Mouse (Mus musculus) kidney, adult 9 months (tissue): Measurements from ENCODE around the gene Galns.
"Not testable (repeated sequence)": the region's sequence is repeated elsewhere in the genome, so short reads cannot be mapped to it uniquely, and the experiment has no call there.

Source experiments
- DNase-seq: peaks from one replicate; pipeline ENCODE4 v3.0.0; 2022

The Galns gene

DNA sequence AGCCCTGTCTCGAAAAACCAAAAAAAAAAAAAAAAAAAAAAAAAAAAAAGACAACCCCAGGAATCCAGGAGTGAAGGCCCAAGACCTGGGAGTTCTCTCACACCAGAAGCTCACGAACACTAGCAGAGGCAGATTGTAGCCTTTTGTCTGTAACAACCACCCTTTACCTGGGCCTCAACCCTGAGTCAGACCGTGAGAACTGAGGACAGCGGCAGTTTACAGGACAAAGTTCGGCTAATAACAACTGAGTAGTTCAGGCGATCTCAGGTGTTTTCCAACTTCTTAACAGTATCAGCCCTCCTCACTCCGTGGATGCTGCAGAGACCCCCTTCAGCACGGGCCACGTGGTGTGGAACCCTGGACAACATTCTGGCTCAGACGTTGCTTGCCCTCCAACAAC, 24.5 kb downstream of the Galns start:
- no peak for DNase-seq

DNA sequence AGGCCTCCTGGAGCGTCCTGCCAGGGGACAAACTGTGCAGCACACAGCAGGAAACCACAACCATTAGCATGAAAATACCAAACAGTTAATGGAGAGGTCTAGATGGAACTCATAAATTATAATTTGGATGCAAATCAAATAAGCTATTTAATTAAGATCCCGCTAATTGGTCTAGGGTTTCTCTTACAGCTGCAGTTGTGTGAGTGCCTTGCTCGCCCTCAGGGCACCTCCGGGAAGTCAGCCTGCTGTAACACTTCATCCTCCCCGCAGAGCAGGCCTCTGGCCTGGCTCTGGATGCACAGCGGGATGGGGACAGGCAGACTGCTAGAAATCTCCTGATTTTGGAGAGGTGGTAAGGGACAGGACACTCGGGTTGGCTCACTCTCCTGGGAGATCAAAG, 25.1 kb downstream of the Galns start:
- no peak for DNase-seq

DNA sequence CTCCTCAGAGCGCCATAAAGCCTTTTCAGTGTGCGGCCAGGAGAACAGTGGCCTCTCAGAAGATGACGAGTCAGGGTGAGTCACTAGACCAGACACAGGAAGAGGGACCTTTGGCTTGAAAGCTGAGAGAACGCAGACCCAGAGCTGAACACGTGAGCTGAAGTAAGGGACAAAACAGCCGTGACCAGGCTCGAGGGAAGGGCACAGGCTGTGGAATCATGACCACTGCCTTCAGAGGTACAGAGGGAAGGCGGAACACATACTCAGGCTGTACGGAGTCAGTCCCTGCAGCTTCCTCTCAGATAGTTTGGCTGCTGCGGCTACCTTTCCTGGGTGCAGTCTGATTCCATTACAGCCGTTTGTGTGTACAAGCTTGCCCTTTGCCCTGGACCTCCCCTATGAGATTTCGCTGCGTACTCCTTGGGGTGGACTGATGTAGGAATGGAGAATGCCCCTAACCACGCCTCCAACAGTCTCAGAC, 25.8 kb downstream of the Galns start:
- DNase-seq = peak; percentile 49

DNA sequence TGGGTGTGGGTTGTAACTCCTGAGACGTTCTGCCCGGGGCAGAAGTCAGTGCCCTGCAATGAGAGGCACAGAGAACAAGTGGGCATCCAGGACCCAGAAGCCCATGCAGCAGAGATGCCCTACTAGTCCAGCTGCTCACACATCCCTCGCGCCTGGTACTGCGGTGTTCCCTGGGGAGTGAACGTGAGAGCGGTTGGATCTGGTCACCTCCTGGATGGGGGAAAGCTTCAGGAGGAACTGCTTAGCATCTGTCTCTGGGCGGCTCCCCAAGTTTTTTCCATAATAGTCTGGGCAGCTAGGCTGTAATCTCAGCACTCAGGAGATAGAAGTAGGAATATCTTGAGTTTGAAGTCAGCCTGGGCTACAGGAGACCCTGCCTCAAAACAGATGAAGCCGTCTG, 26.3 kb downstream of the Galns start:
- DNase-seq = no peak

DNA sequence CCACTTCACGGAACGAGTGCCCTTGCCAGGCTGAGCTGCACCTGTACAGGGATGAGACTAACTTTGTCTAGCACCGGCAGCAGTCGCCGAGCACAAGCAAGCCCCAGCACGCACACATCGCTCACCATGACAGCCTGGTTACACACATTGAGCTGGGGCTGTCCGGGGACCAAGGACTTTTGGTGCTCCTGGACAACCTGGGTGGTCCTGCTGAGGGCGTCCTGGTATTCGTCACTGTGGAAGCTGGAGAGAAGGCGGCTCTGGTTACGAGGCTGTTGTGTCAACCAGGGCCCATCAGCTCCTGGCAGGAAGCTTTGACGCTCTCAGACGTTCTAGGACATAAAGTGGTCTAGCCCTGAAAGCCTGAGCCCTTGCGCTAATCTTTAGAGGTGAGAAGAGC, 30.3 kb downstream of the Galns start:
- no peak for DNase-seq

DNA sequence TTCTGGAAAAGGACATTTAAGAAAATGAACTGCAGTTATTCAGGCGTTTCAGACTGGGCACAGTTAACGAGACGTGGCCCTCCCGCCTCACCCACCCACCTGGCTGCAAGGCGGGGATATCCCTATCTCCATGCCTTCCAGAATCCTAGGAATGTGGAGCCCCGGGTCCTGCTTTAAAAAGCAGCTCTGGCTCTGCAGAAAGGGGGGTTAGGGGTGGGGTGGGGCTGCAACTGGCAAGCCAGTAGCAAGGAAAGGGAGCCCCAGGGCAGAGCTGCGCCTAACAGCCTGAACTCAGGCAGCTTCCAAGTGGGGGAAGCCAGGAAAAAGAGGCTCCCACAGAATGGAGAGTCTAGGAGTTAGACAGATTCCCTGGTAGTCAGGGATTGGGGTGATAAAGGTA, 32.1 kb downstream of the Galns start:
- DNase-seq = no peak

DNA sequence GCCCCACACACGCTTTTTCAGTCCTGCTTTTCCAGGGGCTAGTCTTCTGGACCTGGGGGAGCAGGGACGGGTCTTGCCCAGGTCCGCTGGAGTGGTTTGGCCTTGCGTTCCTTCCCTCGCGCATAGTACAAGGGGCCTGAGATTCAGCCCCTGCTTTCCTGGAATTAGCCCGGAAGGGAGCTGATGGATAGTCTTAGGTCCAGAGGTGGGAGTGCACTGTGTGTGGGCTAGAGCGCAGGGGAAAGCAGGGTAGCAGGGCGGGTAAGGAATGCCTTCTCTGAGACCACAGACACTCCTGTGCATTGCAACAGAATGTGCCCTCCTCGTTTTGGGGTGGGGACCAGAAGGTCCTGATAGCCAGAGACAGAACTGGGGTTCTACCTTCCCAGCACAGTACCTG, 34.1 kb downstream of the Galns start:
- no peak for DNase-seq

DNA sequence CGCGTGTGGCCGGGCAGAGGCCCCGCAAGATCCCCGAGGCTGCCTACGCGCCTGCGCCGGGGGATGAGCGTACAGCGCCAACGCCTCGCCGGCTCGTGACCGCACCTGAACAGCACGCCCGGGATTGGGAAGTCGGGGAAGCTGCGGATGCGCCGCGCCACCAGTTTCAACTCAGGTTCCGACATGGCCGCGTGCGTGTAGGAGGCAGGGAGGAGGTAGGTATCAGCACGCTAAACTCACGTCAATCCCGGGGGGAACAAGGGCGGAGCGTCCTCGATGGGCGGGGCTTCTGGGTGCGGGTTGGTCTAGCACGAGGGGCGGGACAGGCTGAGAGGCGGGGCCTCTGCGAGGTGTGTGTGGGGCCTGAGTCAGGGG, 34.6 kb downstream of the Galns start, which contains the start of gene Aprt:
Gene Aprt (minus strand): TSS at position 262 of the 375 bp plus-strand sequence.
- peak; percentile 97 for DNase-seq

DNA sequence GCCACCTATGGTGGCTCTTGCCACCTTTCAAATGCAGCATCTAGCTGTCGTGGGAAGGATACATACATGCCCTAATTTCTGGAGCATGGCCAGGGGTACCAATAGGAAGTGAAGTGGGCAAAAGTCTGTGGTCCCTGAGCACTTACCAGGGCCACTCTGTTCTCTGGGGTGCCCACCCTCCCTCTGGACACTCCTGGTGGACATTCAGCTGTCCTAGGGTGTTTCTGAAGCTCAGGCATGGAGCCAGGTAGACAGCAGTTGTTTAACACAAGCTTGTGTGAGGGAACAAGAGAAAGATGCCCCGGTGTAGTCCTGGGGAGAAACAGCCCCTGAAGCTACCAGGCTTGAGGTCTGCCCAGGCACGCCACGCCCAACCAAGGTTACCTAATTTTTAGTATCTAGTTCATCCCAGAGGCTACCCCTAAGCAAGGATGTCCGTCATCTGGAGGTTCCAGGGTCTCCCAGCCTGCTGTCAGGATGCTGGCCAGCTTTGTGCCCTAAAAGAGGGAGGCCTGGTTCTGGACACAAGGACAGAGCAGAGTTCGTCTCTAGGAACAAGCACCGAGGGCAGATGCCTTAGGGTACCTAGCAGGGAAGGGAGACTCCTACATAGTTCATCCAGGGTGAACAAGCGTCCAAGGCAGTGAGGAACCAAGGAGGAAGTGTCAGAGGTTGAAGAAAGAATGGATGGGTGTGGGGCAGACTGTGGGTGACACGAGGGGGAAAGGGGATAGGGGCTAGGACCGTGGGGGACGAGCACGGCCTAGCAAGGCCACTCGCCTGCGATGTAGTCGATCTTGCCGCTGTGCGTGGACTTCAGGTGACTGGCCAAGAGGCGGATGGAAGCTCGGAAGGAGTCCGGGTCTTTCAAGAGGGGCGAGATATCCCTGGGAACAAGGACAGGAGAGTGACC, 35.3 kb downstream of the Galns start:
- DNase-seq = no peak

DNA sequence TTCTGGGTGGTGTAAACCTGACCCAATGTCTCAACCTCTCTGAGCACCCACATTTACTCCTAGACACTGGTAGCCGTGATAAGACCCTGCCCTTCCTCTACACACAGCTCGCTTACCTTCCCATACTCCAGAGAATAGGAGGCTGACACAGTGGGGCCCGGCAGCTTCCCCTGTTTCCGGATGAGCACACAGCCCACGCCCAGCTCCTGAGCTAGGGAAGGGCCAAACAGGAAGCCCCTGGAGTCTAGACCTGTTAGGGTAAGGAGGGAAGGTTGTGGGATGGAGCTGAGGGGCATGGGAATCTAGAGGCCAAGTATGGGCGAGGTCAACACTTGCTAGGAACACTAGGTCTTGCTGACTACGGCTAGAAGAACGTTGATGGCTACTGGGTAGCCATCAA, 36.0 kb downstream of the Galns start:
- DNase-seq = no peak

DNA sequence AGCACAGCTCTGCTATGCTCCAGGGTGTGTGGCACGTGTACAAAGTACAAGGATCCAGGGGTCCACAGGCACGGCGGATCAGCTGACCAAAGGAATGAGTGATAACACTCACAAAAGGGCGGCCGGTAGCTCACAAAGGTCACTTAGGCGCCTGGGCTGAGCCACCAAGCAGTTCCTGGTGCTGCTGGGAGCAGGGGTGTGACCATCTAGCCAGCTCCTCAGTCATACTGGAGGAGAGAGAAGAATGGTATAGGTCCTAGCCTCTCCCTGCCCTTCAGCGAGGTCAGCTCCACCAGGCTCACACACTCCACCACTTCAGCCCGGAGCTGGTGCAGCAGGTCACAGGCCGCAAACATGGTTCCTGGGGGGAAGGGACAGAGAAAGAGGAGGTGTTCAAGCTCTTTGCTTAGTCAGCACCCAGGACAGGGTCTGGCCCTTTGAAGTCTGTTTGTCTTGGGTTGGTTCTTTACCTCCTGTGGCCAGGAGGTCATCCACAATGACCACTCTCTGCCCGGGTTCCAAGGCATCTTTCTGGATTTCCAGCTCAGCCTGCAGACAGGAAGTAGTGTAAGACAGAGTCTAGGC, 36.5 kb downstream of the Galns start:
- DNase-seq = peak; percentile 60

DNA sequence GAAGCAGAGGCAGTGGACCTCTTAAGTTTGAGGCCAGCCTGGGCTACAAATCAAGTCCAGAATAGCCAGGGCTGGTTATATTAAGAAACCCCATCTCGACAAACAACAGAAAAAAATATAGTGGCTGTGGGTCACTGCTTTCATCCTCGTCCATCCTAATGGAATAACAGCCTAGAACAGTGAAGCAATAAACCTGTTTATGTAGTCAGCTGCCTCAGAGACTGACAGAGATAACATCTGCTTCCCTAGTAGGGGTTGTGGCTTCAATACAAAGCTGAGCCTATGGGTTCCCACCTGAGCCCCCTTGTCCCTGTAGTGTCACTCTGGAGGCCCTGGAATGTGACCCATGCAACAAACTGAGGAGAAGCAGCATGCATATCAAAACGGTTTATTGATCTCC, 37.0 kb downstream of the Galns start:
- no peak for DNase-seq

DNA sequence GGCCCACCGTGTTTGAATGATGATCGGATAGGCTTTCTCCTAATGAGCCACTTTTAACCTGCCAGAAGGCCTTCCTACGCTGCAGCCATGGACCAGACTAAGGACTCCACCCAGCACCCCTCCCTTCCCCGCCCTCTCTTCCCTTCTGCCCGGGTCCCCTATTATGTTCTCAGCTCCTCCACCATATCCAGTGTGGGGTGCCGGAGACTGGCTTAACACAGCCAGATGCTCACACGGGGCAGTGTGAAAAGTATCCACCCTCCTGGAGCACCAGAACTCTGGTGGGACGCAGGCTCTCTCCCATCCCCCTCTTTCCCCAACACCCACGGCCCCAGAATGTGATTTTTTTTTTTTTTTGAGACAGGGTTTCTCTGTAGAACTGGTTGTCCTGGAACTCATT, 37.7 kb downstream of the Galns start:
- no peak for DNase-seq

DNA sequence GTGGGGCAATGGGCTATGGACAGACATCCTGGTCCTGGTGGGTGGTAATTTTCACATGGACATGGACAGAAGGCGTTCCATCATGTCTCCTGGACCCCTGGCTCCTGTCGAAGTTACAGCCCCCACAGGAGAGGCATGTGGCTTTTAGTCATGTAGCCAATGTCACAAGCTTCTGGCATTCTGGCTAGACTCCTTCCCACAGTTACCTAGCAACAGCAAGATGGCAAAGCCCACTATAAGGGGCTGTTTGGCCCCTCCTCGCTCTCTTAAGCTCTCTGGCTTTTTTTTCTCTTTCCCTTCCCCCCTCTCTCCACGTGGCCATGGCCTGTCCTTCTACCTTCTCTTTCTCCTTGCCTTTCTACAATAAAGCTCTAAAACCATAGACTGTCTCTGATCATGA, 38.1 kb downstream of the Galns start:
- DNase-seq = not testable (repeated sequence)

DNA sequence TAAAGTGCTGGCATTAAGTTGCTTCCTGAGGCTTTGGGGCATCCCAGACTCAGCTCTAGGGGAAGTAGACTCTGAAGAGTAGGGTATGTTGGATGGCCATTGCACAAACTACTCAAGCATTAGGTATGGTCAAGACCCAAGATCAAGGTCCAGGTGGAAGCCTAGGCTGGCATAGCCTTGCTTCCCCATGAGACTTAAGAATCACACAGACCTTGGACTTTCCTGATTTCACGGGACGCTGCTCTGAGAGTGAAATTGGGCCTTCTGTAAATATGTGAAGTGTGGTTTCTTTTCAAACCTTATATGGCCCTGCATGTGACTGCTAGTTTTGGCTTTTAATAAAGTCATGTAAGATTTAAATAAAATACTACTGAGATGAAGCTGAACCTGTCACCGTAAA, 38.5 kb downstream of the Galns start:
- DNase-seq = peak; percentile 82

DNA sequence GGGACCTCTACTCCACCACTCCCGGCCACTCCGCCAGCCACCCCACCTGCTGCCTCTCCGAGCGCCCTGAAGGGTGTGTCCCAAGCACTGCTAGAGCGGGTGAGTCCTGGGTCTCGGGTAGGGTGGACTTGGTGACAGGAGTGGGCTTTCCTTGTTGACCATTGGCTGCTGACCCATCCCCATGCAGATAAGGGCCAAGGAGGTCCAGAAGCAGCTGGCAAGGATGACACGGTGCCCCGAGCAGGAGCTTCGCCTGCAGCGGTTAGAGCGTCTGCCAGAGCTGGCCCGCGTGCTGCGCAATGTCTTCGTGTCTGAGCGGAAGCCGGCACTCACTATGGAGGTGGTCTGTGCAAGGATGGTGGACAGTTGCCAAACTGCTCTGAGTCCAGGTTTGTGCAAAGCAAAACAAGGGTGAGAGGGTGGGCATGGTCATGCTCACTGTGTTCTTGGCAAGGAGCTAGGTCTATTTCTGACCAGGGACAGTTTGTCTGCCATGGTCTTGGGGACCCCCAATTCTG, 39.5 kb downstream of the Galns start:
- DNase-seq = no peak

DNA sequence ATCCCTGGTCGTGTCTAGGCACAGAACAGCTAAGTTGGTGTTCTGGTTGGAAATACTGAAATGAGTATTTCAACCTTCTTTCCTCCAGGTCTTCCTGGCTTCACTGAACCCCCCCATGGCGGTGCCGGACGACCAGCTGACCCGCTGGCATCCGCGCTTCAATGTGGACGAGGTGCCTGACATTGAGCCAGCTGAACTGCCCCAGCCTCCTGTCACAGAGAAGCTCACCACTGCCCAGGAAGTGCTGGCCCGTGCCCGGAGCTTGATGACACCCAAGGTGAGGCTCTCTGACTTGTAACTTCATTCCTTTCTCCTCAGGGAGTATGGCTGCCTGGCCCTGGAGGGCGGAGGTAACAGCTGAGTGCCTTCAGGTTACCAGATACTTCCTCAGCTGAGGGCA, 40.1 kb downstream of the Galns start:
- no peak for DNase-seq

DNA sequence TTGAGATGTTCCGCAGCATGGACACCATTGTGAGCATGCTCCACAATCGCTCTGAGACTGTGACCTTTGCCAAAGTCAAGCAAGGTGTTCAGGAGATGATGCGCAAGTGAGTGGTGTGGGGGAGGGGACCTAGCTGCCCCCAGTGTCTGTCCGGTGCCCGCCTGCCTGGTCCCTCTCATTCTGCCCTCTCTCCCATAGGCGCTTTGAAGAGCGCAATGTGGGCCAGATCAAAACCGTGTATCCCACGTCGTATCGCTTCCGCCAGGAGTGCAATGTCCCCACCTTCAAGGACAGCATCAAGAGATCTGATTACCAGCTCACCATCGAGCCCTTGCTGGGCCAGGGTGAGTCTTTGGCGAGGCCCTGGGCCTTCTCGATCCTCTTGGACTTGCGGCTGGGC, 41.3 kb downstream of the Galns start:
- no peak for DNase-seq

DNA sequence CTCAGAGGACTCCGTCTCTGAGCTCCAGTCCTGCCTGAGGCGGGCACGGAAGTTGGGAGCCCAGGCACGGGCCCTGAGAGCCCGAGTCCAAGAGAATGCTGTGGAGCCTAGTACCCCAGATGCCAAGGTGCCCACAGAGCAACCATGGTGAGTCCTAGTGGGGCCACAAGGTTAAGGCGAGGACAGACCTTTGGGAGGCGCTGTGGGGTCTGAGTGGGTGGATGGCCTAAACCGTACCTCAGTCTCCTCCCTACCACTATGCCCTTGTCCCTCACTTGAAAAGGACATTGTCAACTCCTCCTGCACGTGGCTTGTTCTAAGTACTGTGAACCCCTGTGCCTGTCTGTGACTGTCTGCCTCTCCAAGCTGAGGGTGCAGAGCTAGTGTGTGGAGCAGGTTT, 41.9 kb downstream of the Galns start:
- no peak for DNase-seq

DNA sequence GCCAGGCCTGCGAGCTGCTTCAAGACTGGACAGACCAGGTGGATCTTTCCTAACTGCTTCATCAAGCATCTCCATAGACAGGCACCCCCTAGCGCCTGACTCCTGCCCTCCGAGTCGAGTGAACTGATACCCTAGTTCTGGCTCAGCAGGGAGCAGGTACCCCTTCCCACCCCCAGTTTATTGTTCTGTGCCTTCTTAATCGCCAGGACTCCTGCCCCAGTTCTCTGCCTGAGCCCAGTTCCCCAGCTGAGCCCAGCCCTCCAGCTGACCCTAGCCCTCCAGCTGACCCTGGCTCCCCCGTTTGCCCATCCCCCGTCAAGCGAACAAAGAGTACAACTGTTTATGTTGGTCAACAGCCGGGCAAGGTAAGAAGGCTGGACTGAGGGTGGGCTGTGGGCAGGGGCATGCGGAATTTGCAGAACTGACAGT, 42.4 kb downstream of the Galns start:
- DNase-seq = no peak

DNA sequence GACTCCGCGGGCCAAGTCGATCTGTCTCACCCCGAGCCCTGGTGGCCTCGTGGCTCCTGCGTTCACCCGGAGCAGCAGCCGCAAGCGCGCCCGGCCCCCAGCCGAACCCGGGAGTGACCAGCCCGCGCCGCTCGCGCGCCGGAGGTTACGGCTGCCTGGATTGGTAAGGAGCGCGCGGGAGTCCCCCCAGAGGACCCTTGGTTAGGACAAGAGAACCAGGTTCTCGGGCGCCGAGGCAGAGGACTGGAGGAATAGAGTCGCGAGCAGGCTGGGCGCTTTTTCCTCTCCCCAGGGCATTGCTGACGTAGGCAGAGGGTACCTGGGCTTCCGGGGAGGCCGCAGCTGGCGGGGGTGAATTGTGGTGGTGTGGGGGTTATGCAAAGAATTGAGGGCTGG, 43.2 kb downstream of the Galns start:
- DNase-seq = no peak

DNA sequence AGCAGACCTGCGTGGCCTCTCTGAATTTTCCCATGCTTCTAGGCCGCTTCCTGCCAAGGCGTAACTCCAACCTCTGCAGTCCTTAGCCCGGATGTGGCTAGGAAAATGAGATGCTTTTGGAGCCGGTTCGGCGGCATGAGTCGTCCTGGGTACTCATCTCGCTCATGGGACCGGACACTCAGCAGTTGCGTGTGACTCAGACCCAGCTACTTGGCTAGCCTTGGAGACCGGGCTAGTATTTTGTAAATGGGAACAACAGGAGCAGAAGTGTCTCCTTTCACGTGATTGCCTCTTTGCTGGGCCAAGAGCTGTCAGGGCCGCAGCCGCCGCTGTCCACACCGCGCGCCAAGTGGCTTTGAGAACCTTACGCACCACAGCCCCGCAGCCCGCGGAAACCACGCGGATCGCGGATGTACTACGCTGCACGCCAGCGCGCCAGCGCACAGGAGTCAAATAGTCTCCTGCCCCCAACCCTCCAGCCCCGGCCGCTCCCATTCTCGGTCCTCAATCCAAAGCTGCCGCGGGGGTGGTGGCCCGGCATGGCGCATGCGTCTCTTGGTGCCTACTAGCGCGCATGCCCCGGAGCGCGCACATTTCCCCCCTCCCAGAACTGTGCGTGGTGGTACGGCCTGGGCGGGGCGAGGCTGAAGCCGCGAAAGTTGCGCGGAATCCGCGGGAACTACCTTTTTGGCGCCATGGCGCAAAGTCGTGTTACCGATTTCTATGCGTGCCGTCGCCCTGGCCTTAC, 43.7 kb downstream of the Galns start, which contains the start of gene Cdt1:
Gene Cdt1 (plus strand): TSS at position 655 of the 748 bp plus-strand sequence.
- peak; percentile 96 for DNase-seq

DNA sequence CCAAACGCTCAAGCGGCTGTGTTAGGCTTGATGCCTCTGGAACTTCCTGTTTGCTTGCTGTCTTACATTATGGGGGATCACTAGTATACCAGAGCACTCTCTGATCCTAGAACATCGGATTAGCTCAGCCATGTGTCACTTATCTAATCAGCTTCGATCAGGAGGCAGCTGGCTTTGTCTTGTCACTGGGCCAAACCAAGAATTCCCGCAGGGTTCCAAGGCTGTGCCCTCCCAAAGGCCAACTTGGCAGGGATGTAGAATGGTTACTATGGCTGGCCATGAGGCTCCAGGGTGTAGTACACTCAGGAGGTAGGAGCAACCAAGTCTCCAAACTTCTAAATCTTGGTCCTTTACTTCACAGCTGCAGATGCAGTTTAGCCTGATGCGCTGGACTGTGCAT, 44.5 kb downstream of the Galns start:
- DNase-seq = no peak
